Comparison of ENCODE assay signal across 8 mouse cellular contexts in the genomic region with DNA sequence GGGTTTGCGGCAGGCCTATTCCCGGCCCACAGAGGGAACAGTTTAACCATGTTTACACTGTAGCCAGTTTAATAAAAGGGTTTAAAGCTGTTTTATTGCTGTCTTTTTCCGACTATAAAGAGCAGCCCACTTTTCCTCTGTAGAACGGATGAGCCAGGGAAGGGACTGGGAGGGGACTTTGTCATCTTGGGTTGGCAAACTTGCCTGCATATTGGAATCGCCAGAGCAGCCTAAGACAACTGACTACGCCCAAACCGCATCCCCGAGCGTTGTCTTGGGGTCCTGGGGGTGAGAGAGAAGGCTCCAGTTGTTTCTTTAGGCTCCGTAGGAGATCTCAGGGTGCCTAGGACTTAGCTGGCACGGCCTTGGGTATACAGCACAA. TPM values are rescaled to one million over a fixed set of nuclear protein-coding genes. Genes with fewer than 3 reads are reported as not detected.
DNase-seq lines count a peak whose midpoint lies in the region; ATAC-seq and TF ChIP-seq lines count a peak whose summit lies in the region.

No protein-coding gene starts in this region.

- H3K4me2 ChIP-seq in hindbrain, postnatal 0 days (ENCODE audit: low read depth, low read length): peak overlapping the region; percentile 89
- H3K4me2 ChIP-seq in midbrain, embryonic 15.5 days: peak overlapping the region; percentile 61

- peak overlapping the region; percentile 77 for H3K27ac ChIP-seq in spleen, adult 2 months (ENCODE audit: insufficient read depth, low read length)
- H3K27ac ChIP-seq in hindbrain, postnatal 0 days: peak overlapping the region; percentile 97
- H3K27ac ChIP-seq in midbrain, embryonic 15.5 days: peak overlapping the region; percentile 98

- no peak for TF ChIP-seq CTCF in spleen, adult 2 months (IDR thresholded peaks at IDR 0.05; ENCODE audit: extremely low read depth, insufficient read depth, insufficient read length, insufficient replicate concordance)
- no peak for TF ChIP-seq CTCF in hindbrain, postnatal 0 days (IDR thresholded peaks at IDR 0.05; ENCODE audit: low read depth)

- intact Hi-C loops in left cerebral cortex, postnatal 4 days (cut with DNase I): no loop called here

- no peaks in the 10 kb centered on the region for H3K27me3 ChIP-seq in spleen, adult 2 months (ENCODE audit: control insufficient read depth, insufficient read depth, low read length)
- H3K27me3 ChIP-seq in hindbrain, postnatal 0 days (ENCODE audit: insufficient read depth, low read length): no peaks in the 10 kb centered on the region
- no peaks in the 10 kb centered on the region for H3K27me3 ChIP-seq in midbrain, embryonic 15.5 days (replicated peaks)

- no peak for ATAC-seq in cerebellum, adult (ENCODE audit: insufficient number of reproducible peaks, low FRiP score, low TSS enrichment)
- no peak for ATAC-seq in hindbrain, postnatal 0 days
- no peak for ATAC-seq in midbrain, embryonic 15.5 days (replicated peaks)
- no peak for ATAC-seq in granulocyte monocyte progenitor cell, adult 5-6 weeks (replicated peaks; ENCODE audit: poor library complexity, severe bottlenecking)

- H3K4me3 ChIP-seq in spleen, adult 2 months (ENCODE audit: extremely low read depth, insufficient read depth, insufficient read length): peak overlapping the region; percentile 75
- H3K4me3 ChIP-seq in hindbrain, postnatal 0 days (ENCODE audit: low read length): peak overlapping the region; percentile 92
- H3K4me3 ChIP-seq in midbrain, embryonic 15.5 days: peak overlapping the region; percentile 97

- peaks cover 6% of the 10 kb centered on the region for H3K36me3 ChIP-seq in spleen, adult 2 months (ENCODE audit: control insufficient read depth, insufficient read depth, low read length)
- peaks cover 30% of the 10 kb centered on the region; the same call in 1 of the 2 replicates for H3K36me3 ChIP-seq in hindbrain, postnatal 0 days (ENCODE audit: insufficient read depth, low read length)
- H3K36me3 ChIP-seq in midbrain, embryonic 15.5 days (replicated peaks): peaks cover 22% of the 10 kb centered on the region

- no peak for TF ChIP-seq POLR2A in spleen, adult 2 months (IDR thresholded peaks at IDR 0.05; ENCODE audit: low read depth, low read length)

- peaks cover 9% of the 10 kb centered on the region; the same call in 1 of the 2 replicates for H3K4me1 ChIP-seq in spleen, adult 2 months (ENCODE audit: control insufficient read depth, insufficient read depth, insufficient read length)
- peaks cover 13% of the 10 kb centered on the region for H3K4me1 ChIP-seq in hindbrain, postnatal 0 days (ENCODE audit: insufficient read depth, low read length)
- peaks cover 18% of the 10 kb centered on the region for H3K4me1 ChIP-seq in midbrain, embryonic 15.5 days

- no peaks in the 10 kb centered on the region for H3K9me3 ChIP-seq in hindbrain, postnatal 0 days (ENCODE audit: low read length)
- H3K9me3 ChIP-seq in midbrain, embryonic 15.5 days: no peaks in the 10 kb centered on the region

- H3K9ac ChIP-seq in hindbrain, postnatal 0 days (replicated peaks; ENCODE audit: low read length): peak overlapping the region; percentile 97
- peak overlapping the region; percentile 98 for H3K9ac ChIP-seq in midbrain, embryonic 15.5 days

- DNase-seq in cerebellum, adult 9-10 months: peak; percentile 42
- DNase-seq in spleen, adult 2 months (ENCODE audit: low read depth in 1 of 2, low spot score in 2 of 2): no peak
- no peak for DNase-seq in spleen, postnatal 14 days (ENCODE audit: low spot score in 2 of 2)
- peak; percentile 42 for DNase-seq in hindbrain, postnatal 0 days (ENCODE audit: low spot score)
- no peak for DNase-seq in left cerebral cortex, postnatal 4 days

- 2% methylated on average over 11 of the region's 11 CpGs for WGBS in spleen, adult 2 months
- WGBS in hindbrain, postnatal 0 days: under 1% methylated on average over 11 of the region's 11 CpGs
- WGBS in midbrain, embryonic 15.5 days: 0% methylated on average over 11 of the region's 11 CpGs

RNA-seq across cellular contexts. Expression of gene Zfp282, which starts 1.1 kb away (rescaled TPM):
- 6.3 and 7.3 TPM in 2 replicates for polyA plus RNA-seq in spleen, adult 2 months (2012; rRNA removed)
- 41.8 and 43.8 TPM in 2 replicates for total RNA-seq in hindbrain, postnatal 0 days (2014; rRNA removed)
- 14.4 and 15.5 TPM in 2 replicates for polyA plus RNA-seq in hindbrain, postnatal 0 days (2015; fragmentation: Nextera tagmentation; extraction: Ambion mirVana)
- polyA plus RNA-seq in midbrain, embryonic 15.5 days (2015; fragmentation: Nextera tagmentation; extraction: Ambion mirVana): 27.5 and 27.8 TPM in 2 replicates
- 10.0 and 11.3 TPM in 2 replicates for total RNA-seq in granulocyte monocyte progenitor cell, adult 5-6 weeks (2014; fragmentation: Nextera tagmentation)
- 12.0 and 14.2 TPM in 2 replicates for total RNA-seq in granulocyte monocyte progenitor cell, adult 5-6 weeks (2017)
- 10 to 100 TPM; 32.1 to 32.8 TPM for total RNA-seq in left cerebral cortex, postnatal 4 days (2021)

RNA-seq across cellular contexts. Expression of gene Zfp212, which starts 42.2 kb away (rescaled TPM):
- polyA plus RNA-seq in spleen, adult 2 months (2012; rRNA removed): 8.6 and 9.7 TPM in 2 replicates
- total RNA-seq in hindbrain, postnatal 0 days (2014; rRNA removed): 15.3 and 17.0 TPM in 2 replicates
- 19.6 and 20.3 TPM in 2 replicates for polyA plus RNA-seq in hindbrain, postnatal 0 days (2015; fragmentation: Nextera tagmentation; extraction: Ambion mirVana)
- 19.7 and 20.0 TPM in 2 replicates for polyA plus RNA-seq in midbrain, embryonic 15.5 days (2015; fragmentation: Nextera tagmentation; extraction: Ambion mirVana)
- 8.3 and 13.9 TPM in 2 replicates for total RNA-seq in granulocyte monocyte progenitor cell, adult 5-6 weeks (2014; fragmentation: Nextera tagmentation)
- 7.3 and 11.5 TPM in 2 replicates for total RNA-seq in granulocyte monocyte progenitor cell, adult 5-6 weeks (2017)
- total RNA-seq in left cerebral cortex, postnatal 4 days (2021): 10 to 100 TPM; 18.5 to 20.5 TPM

RNA-seq across cellular contexts. Expression of gene Zfp398, which starts 42.7 kb away (rescaled TPM):
- 13.0 and 13.6 TPM in 2 replicates for polyA plus RNA-seq in spleen, adult 2 months (2012; rRNA removed)
- 24.2 and 25.1 TPM in 2 replicates for total RNA-seq in hindbrain, postnatal 0 days (2014; rRNA removed)
- polyA plus RNA-seq in hindbrain, postnatal 0 days (2015; fragmentation: Nextera tagmentation; extraction: Ambion mirVana): 12.6 and 13.0 TPM in 2 replicates
- polyA plus RNA-seq in midbrain, embryonic 15.5 days (2015; fragmentation: Nextera tagmentation; extraction: Ambion mirVana): 20.9 and 22.5 TPM in 2 replicates
- total RNA-seq in granulocyte monocyte progenitor cell, adult 5-6 weeks (2014; fragmentation: Nextera tagmentation): 27.9 TPM in 2 replicates
- total RNA-seq in granulocyte monocyte progenitor cell, adult 5-6 weeks (2017): 16.0 and 16.8 TPM in 2 replicates
- 10 to 100 TPM; 26.9 to 27.6 TPM for total RNA-seq in left cerebral cortex, postnatal 4 days (2021)

RNA-seq across cellular contexts. Expression of gene Zfp786, which starts 47.5 kb away (rescaled TPM):
- polyA plus RNA-seq in spleen, adult 2 months (2012; rRNA removed): 0.06 and 0.13 TPM in 2 replicates
- total RNA-seq in hindbrain, postnatal 0 days (2014; rRNA removed): 16.6 and 17.7 TPM in 2 replicates
- 6.3 and 6.6 TPM in 2 replicates for polyA plus RNA-seq in hindbrain, postnatal 0 days (2015; fragmentation: Nextera tagmentation; extraction: Ambion mirVana)
- polyA plus RNA-seq in midbrain, embryonic 15.5 days (2015; fragmentation: Nextera tagmentation; extraction: Ambion mirVana): 21.1 and 22.8 TPM in 2 replicates
- total RNA-seq in granulocyte monocyte progenitor cell, adult 5-6 weeks (2014; fragmentation: Nextera tagmentation): 0.13 and 11.2 TPM in 2 replicates
- total RNA-seq in granulocyte monocyte progenitor cell, adult 5-6 weeks (2017): 2.0 and 5.1 TPM in 2 replicates
- total RNA-seq in left cerebral cortex, postnatal 4 days (2021): 10 to 100 TPM; 12.4 to 13.9 TPM

Comparison
In these comparisons a context has a peak if more than half of its experiments do, and no peak if none do; other contexts are left out.
1. DNase-seq: peak in cerebellum, adult 9-10 months (single experiment) and hindbrain, postnatal 0 days (single experiment); none in spleen, adult 2 months (0 of 2), spleen, postnatal 14 days (0 of 2) and left cerebral cortex, postnatal 4 days (single experiment).
2. Peak in every context shown above with its lines, with median percentiles within 50 percentile points of each other: H3K27ac ChIP-seq and H3K4me3 ChIP-seq.